Mouse (Mus musculus) spleen, postnatal 14 days (tissue): Measurements from ENCODE around the gene Cyp4f15.
"Not testable (repeated sequence)": the region's sequence is repeated elsewhere in the genome, so short reads cannot be mapped to it uniquely, and the experiment has no call there.

Experiments used
- DNase-seq, 2 experiments: peaks; one replicate each; pipeline ENCODE4 v3.0.0; 2021 to 2022; ENCODE audit warnings: low spot score in 2 of 2

Gene Cyp4f15

GRCm38 (mm10) chr17:32685048-32685750 is at the start of gene Cyp4f15:
Gene Cyp4f15 (plus strand): TSS chr17:32685627.
- no peak for DNase-seq

GRCm38 (mm10) chr17:32636341-32636740 is 49.1 kb upstream of the Cyp4f15 start:
- DNase-seq: no peak

- no peak for DNase-seq
Observed at GRCm38 (mm10) chr17:32637151-32637550, 48.3 kb upstream of the Cyp4f15 start.

- no peak for DNase-seq
Observed at GRCm38 (mm10) chr17:32646631-32647030, 38.8 kb upstream of the Cyp4f15 start.

- DNase-seq: no peak
Observed at GRCm38 (mm10) chr17:32653860-32654259, 31.6 kb upstream of the Cyp4f15 start.

GRCm38 (mm10) chr17:32657041-32657440 is 28.4 kb upstream of the Cyp4f15 start:
- no peak for DNase-seq

- DNase-seq: no peak
Observed at GRCm38 (mm10) chr17:32658246-32658645, 27.2 kb upstream of the Cyp4f15 start.

GRCm38 (mm10) chr17:32658712-32659111 is 26.7 kb upstream of the Cyp4f15 start, which contains the start of gene Cyp4f40:
Gene Cyp4f40 (plus strand): TSS chr17:32658900.
- no peak for DNase-seq

- DNase-seq: no peak
Observed at GRCm38 (mm10) chr17:32673976-32674375, 11.5 kb upstream of the Cyp4f15 start.

GRCm38 (mm10) chr17:32676040-32676635 is 9.3 kb upstream of the Cyp4f15 start:
- no peak for DNase-seq

GRCm38 (mm10) chr17:32680404-32680803 is 5.0 kb upstream of the Cyp4f15 start:
- peak in 1 of 2 experiments; percentile 28 for DNase-seq

GRCm38 (mm10) chr17:32686722-32687121 is 1.3 kb downstream of the Cyp4f15 start:
- no peak for DNase-seq

- no peak for DNase-seq
Observed at GRCm38 (mm10) chr17:32690959-32691358, 5.5 kb downstream of the Cyp4f15 start.

GRCm38 (mm10) chr17:32702826-32703225 is 17.4 kb downstream of the Cyp4f15 start:
- peak in 1 of 2 experiments; percentile 7 for DNase-seq

GRCm38 (mm10) chr17:32710541-32710940 is 25.1 kb downstream of the Cyp4f15 start:
- not testable (repeated sequence) for DNase-seq

- not testable (repeated sequence) for DNase-seq
Observed at GRCm38 (mm10) chr17:32722151-32722550, 36.7 kb downstream of the Cyp4f15 start.

- DNase-seq: no peak
Observed at GRCm38 (mm10) chr17:32722771-32723170, 37.3 kb downstream of the Cyp4f15 start.

GRCm38 (mm10) chr17:32726360-32726759 is 40.9 kb downstream of the Cyp4f15 start:
- not testable (repeated sequence) for DNase-seq

- DNase-seq: no peak
Observed at GRCm38 (mm10) chr17:32729029-32729428, 43.6 kb downstream of the Cyp4f15 start.

GRCm38 (mm10) chr17:32738406-32738805 is 53.0 kb downstream of the Cyp4f15 start:
- no peak for DNase-seq

- no peak for DNase-seq
Observed at GRCm38 (mm10) chr17:32741057-32741456, 55.6 kb downstream of the Cyp4f15 start.

- no peak for DNase-seq
Observed at GRCm38 (mm10) chr17:32750611-32751010, 65.2 kb downstream of the Cyp4f15 start.
